Mouse (Mus musculus): Measurements from ENCODE around the gene Ston2. TPM values are rescaled to one million over a fixed set of nuclear protein-coding genes. Genes with fewer than 3 reads are reported as not detected.

Gene Ston2
- polyA plus RNA-seq, 1 experiment from 2014 or later, result 4.3 TPM

GRCm38 (mm10) chr12:91672528-91672927, 115.7 kb downstream of the Ston2 start:
- H3K27ac ChIP-seq (replicated peaks), result no peak overlapping the region
- peaks cover 29% of the 10 kb centered on the region for H3K4me1 ChIP-seq
- H3K36me3 ChIP-seq, result no peaks in the 10 kb centered on the region
- no peaks in the 10 kb centered on the region for H3K27me3 ChIP-seq (replicated peaks)
- H3K9me3 ChIP-seq, result no peaks in the 10 kb centered on the region
- H3K4me3 ChIP-seq, result no peak overlapping the region
- H3K4me2 ChIP-seq, result no peak overlapping the region
- ATAC-seq (ENCODE audit: extremely low read depth, insufficient number of reproducible peaks, low FRiP score, low TSS enrichment), result no peak
- WGBS, result 82% methylated on average over 7 of the region's 7 CpGs
- H3K9ac ChIP-seq, result no peak overlapping the region

DNA sequence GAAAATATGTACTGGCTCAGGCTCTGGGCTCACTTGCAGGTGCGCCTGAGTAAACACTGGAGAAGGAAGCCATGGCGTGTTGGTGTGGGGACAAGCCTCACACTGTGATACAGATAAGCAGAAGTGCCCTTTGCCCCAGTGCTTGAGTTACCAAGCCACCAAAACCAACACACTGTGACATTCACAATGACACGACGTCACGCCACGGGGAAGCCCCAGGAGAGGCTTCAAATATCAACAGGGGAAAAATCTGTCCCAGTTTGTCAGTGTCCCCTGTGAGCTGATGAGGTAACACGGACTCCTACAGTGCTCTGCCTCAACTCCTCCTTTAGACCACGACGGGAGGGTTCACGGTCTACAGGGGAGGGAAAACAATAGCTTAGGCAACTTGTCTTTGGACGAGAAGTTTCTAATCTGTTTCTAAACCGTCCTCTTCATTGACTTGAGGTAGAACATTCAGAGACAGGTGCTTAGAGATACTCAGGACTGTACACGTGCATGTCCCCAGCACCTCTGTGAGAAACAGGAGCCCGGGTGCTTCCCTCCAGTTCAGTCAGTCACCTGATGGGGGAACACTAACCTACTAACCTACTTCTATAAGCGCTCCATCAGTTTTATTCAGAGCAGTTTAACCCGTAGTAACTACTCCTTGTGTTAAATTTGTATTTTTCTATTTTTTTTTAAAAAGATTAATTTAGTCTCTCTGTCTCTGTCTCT, 119.5 kb downstream of the Ston2 start:
- Histone ChIP-seq H3K9ac (no peak overlapping the region), H3K4me3 (no peak overlapping the region), H3K4me2 (no peak overlapping the region), H3K27ac (replicated peaks) (no peak overlapping the region), H3K27me3 (replicated peaks) (no peaks in the 10 kb centered on the region), H3K36me3 (no peaks in the 10 kb centered on the region), H3K4me1 (peaks cover 18% of the 10 kb centered on the region), H3K9me3 (no peaks in the 10 kb centered on the region)
- no peak for ATAC-seq (ENCODE audit: extremely low read depth, insufficient number of reproducible peaks, low FRiP score, low TSS enrichment)
- WGBS, result 51% methylated on average over 16 of the region's 16 CpGs

- 47% methylated on average over 7 of the region's 7 CpGs for WGBS
- H3K4me1 ChIP-seq, result peaks cover 18% of the 10 kb centered on the region
- H3K27ac ChIP-seq (replicated peaks), result no peak overlapping the region
- ATAC-seq (ENCODE audit: extremely low read depth, insufficient number of reproducible peaks, low FRiP score, low TSS enrichment), result no peak
- H3K27me3 ChIP-seq (replicated peaks), result no peaks in the 10 kb centered on the region
- H3K4me3 ChIP-seq, result no peak overlapping the region
- no peaks in the 10 kb centered on the region for H3K9me3 ChIP-seq
- no peak overlapping the region for H3K4me2 ChIP-seq
- no peaks in the 10 kb centered on the region for H3K36me3 ChIP-seq
- H3K9ac ChIP-seq, result no peak overlapping the region
Observed at GRCm38 (mm10) chr12:91667741-91668140, 120.4 kb downstream of the Ston2 start.

GRCm38 (mm10) chr12:91666607-91667006, 121.6 kb downstream of the Ston2 start:
- no peak for ATAC-seq (ENCODE audit: extremely low read depth, insufficient number of reproducible peaks, low FRiP score, low TSS enrichment)
- WGBS, result 84% methylated on average over 3 of the region's 3 CpGs
- Histone ChIP-seq H3K4me3 (no peak overlapping the region), H3K9ac (no peak overlapping the region), H3K27me3 (replicated peaks) (no peaks in the 10 kb centered on the region), H3K27ac (replicated peaks) (no peak overlapping the region), H3K36me3 (no peaks in the 10 kb centered on the region), H3K9me3 (no peaks in the 10 kb centered on the region), H3K4me2 (no peak overlapping the region), H3K4me1 (peaks cover 18% of the 10 kb centered on the region)

DNA sequence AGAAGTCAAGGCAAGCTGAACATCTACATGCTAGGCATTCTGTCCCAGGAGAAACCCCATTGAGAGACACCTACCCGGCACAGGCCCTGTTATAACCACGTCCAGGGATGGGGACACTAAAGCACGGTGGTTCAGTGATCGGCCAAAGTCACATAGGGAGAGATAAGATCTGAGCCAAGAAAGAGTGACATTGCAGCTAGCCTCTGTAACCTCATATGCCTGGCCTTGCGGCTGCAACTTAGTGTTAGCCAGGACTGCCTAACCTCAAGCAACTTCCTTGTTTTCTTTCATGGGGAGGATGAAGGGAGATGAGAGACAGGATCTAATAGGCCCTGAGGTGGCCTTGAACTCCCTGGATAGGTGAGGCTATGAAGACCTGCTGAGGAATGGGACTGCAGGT, 122.8 kb downstream of the Ston2 start:
- Histone ChIP-seq H3K4me2 (no peak overlapping the region), H3K4me3 (no peak overlapping the region), H3K9me3 (no peaks in the 10 kb centered on the region), H3K27me3 (replicated peaks) (no peaks in the 10 kb centered on the region), H3K4me1 (peaks cover 18% of the 10 kb centered on the region), H3K9ac (no peak overlapping the region), H3K27ac (replicated peaks) (no peak overlapping the region), H3K36me3 (no peaks in the 10 kb centered on the region)
- 77% methylated on average over 5 of the region's 5 CpGs for WGBS
- no peak for ATAC-seq (ENCODE audit: extremely low read depth, insufficient number of reproducible peaks, low FRiP score, low TSS enrichment)

- Histone ChIP-seq H3K9ac (no peak overlapping the region), H3K4me1 (peaks cover 12% of the 10 kb centered on the region), H3K4me3 (no peak overlapping the region), H3K9me3 (no peaks in the 10 kb centered on the region), H3K27ac (replicated peaks) (no peak overlapping the region), H3K4me2 (no peak overlapping the region), H3K36me3 (no peaks in the 10 kb centered on the region), H3K27me3 (replicated peaks) (no peaks in the 10 kb centered on the region)
- ATAC-seq (ENCODE audit: extremely low read depth, insufficient number of reproducible peaks, low FRiP score, low TSS enrichment), result no peak
- WGBS, result 72% methylated on average over 6 of the region's 6 CpGs
Observed at GRCm38 (mm10) chr12:91663260-91663659, 124.9 kb downstream of the Ston2 start.

GRCm38 (mm10) chr12:91662844-91663243, 125.3 kb downstream of the Ston2 start:
- 83% methylated on average over 4 of the region's 4 CpGs for WGBS
- no peak for ATAC-seq (ENCODE audit: extremely low read depth, insufficient number of reproducible peaks, low FRiP score, low TSS enrichment)
- H3K9me3 ChIP-seq, result no peaks in the 10 kb centered on the region
- H3K27me3 ChIP-seq (replicated peaks), result no peaks in the 10 kb centered on the region
- H3K4me2 ChIP-seq, result no peak overlapping the region
- H3K9ac ChIP-seq, result no peak overlapping the region
- peaks cover 8% of the 10 kb centered on the region for H3K4me1 ChIP-seq
- H3K36me3 ChIP-seq, result no peaks in the 10 kb centered on the region
- H3K4me3 ChIP-seq, result no peak overlapping the region
- H3K27ac ChIP-seq (replicated peaks), result no peak overlapping the region

DNA sequence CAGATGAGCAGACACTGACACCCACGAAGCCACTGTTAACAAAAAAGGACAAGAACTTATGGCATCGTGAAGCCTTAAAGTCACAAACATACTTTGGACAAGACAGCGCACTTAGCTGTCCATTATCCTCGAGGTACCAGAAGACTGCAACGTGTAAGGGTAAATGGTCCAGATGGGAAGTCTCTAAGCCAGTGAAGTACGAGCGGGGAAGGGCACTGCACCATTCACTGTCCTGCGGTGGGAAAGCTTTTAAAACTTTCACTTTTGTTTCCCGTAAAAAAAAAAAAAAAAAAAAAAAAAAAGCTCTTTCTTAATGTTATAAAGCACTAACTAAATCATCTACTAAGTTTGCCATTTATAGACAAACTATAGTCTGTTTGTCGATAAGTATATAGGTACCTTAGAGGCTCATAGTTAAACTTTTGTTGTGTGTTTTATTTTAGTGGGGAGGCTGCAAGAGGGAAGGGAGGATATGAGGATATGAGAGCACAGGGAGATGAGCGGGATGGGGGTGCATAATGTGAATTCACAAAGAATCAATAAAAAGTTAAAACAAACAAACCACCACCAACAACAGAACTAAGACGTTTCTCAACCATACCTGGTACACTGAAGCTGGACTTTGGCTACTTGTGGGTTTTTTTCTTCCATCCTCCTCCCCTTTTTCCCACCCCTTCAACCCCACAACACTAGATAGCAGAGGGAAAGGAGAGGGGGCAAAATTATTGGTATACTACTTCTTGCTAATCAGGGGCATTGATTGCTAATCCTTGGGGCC, 127.4 kb downstream of the Ston2 start:
- H3K27ac ChIP-seq (replicated peaks), result no peak overlapping the region
- no peaks in the 10 kb centered on the region for H3K9me3 ChIP-seq
- WGBS, result 84% methylated on average over 12 of the region's 12 CpGs
- no peak overlapping the region for H3K4me3 ChIP-seq
- no peak overlapping the region for H3K4me2 ChIP-seq
- H3K36me3 ChIP-seq, result no peaks in the 10 kb centered on the region
- H3K9ac ChIP-seq, result no peak overlapping the region
- no peak for ATAC-seq (ENCODE audit: extremely low read depth, insufficient number of reproducible peaks, low FRiP score, low TSS enrichment)
- H3K4me1 ChIP-seq, result peaks cover 5% of the 10 kb centered on the region; the same call in 1 of the 2 replicates
- no peaks in the 10 kb centered on the region for H3K27me3 ChIP-seq (replicated peaks)

GRCm38 (mm10) chr12:91654399-91655122, 133.6 kb downstream of the Ston2 start:
- peaks cover 13% of the 10 kb centered on the region for H3K4me1 ChIP-seq
- no peaks in the 10 kb centered on the region for H3K36me3 ChIP-seq
- H3K4me2 ChIP-seq, result no peak overlapping the region
- H3K9ac ChIP-seq, result no peak overlapping the region
- ATAC-seq (ENCODE audit: extremely low read depth, insufficient number of reproducible peaks, low FRiP score, low TSS enrichment), result no peak
- no peaks in the 10 kb centered on the region for H3K27me3 ChIP-seq (replicated peaks)
- no peaks in the 10 kb centered on the region for H3K9me3 ChIP-seq
- H3K27ac ChIP-seq (replicated peaks), result no peak overlapping the region
- WGBS, result 62% methylated on average over 3 of the region's 3 CpGs
- H3K4me3 ChIP-seq, result no peak overlapping the region

- Histone ChIP-seq H3K27me3 (replicated peaks) (no peaks in the 10 kb centered on the region), H3K4me3 (no peak overlapping the region), H3K36me3 (peaks cover 8% of the 10 kb centered on the region; the same call in 1 of the 2 replicates), H3K27ac (replicated peaks) (no peak overlapping the region), H3K9ac (no peak overlapping the region), H3K9me3 (0 out of 2 replicates have a peak, but pooled peaks cover 3% of the 10 kb centered on the region), H3K4me1 (peaks cover 15% of the 10 kb centered on the region), H3K4me2 (no peak overlapping the region)
- WGBS, result 89% methylated on average over 17 of the region's 17 CpGs
- ATAC-seq (ENCODE audit: extremely low read depth, insufficient number of reproducible peaks, low FRiP score, low TSS enrichment), result no peak
Observed at GRCm38 (mm10) chr12:91648426-91648825, 139.8 kb downstream of the Ston2 start.
